In the genomic region with DNA sequence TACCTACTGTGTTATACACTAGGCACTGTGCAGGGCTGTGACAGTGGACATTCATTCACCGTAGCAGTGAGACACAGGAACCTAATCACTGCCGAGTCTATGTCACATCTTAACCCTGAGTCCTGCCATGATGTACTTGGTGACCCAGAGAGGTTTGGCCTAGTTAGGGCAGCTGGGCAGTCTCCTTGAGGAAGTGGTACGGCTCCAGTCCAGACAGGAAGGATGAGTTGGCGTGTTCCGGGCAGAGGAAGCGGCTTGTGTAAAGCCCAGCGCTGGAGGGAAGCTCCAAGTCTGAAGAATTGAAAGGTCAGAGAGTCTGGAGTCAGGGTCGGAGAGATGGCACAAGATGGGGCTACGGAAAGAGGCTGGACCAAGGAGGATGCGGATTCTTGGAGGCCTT, we compare ENCODE assay signal across 11 mouse cellular contexts.
DNase-seq lines count a peak whose midpoint lies in the region; ATAC-seq and TF ChIP-seq lines count a peak whose summit lies in the region.
"Had no signal": no experiment of that assay in that cellular context is flagged by ENCODE, and none has a peak within 500 bp of the region (broad histone marks: within the 10 kb centered on the region; RNA-seq: fewer than 3 reads in every experiment).

No protein-coding gene starts in this region.

- H3K4me2 ChIP-seq in hindbrain, embryonic 14.5 days (replicated peaks) = no peak overlapping the region
- H3K4me2 ChIP-seq in midbrain, embryonic 11.5 days = no peak overlapping the region
- no peak overlapping the region for H3K4me2 ChIP-seq in midbrain, embryonic 16.5 days (ENCODE audit: low read length)
- H3K4me2 ChIP-seq in lung, embryonic 14.5 days = no peak overlapping the region
- H3K4me2 ChIP-seq in forebrain, embryonic 14.5 days (ENCODE audit: low read length) = no peak overlapping the region
- H3K4me2 ChIP-seq: midbrain, embryonic 13.5 days had no signal

- 0 out of 2 replicates have a peak overlapping the region, but pooled peaks have one; percentile 64 for H3K27ac ChIP-seq in hindbrain, embryonic 10.5 days
- no peak overlapping the region for H3K27ac ChIP-seq in hindbrain, embryonic 14.5 days
- H3K27ac ChIP-seq in midbrain, embryonic 11.5 days (ENCODE audit: low read depth, low read length) = no peak overlapping the region
- no peak overlapping the region for H3K27ac ChIP-seq in midbrain, embryonic 16.5 days (ENCODE audit: low read length)
- H3K27ac ChIP-seq in lung, embryonic 14.5 days (ENCODE audit: low read depth) = no peak overlapping the region
- H3K27ac ChIP-seq in forebrain, embryonic 14.5 days (ENCODE audit: low read depth, low read length) = no peak overlapping the region
- H3K27ac ChIP-seq: midbrain, embryonic 13.5 days had no signal

- no peak for ATAC-seq in hindbrain, embryonic 14.5 days (ENCODE audit: low FRiP score)
- no peak for ATAC-seq in midbrain, embryonic 11.5 days (ENCODE audit: low FRiP score)
- no peak for ATAC-seq in midbrain, embryonic 16.5 days
- no peak for ATAC-seq in lung, embryonic 14.5 days (ENCODE audit: insufficient read depth)
- ATAC-seq in inflammation-experienced regulatory T-cells, adult 6 months = no peak
- no peak for ATAC-seq in forebrain, embryonic 14.5 days
- ATAC-seq: midbrain, embryonic 13.5 days had no signal

- H3K9me3 ChIP-seq in hindbrain, embryonic 10.5 days = no peaks in the 10 kb centered on the region
- no peaks in the 10 kb centered on the region for H3K9me3 ChIP-seq in hindbrain, embryonic 14.5 days (ENCODE audit: control insufficient read depth, low read length)
- H3K9me3 ChIP-seq in midbrain, embryonic 11.5 days (ENCODE audit: control insufficient read depth, low read length) = no peaks in the 10 kb centered on the region
- H3K9me3 ChIP-seq in midbrain, embryonic 16.5 days (replicated peaks; ENCODE audit: control insufficient read depth, low read length, poor library complexity, severe bottlenecking) = no peaks in the 10 kb centered on the region
- no peaks in the 10 kb centered on the region for H3K9me3 ChIP-seq in lung, embryonic 14.5 days (ENCODE audit: low read depth, low read length)
- no peaks in the 10 kb centered on the region for H3K9me3 ChIP-seq in forebrain, embryonic 14.5 days (replicated peaks; ENCODE audit: control insufficient read depth, low read length)
- H3K9me3 ChIP-seq: midbrain, embryonic 13.5 days had no signal

- DNase-seq in hindbrain, embryonic 10.5 days (ENCODE audit: low spot score) = no peak
- no peak for DNase-seq in hindbrain, embryonic 14.5 days (ENCODE audit: low spot score)
- DNase-seq in midbrain, embryonic 11.5 days (ENCODE audit: low spot score, missing footprints) = peak; percentile 82
- DNase-seq in lung, embryonic 14.5 days = peak; percentile 25
- peak; percentile 39 for DNase-seq in skeletal muscle tissue, adult 2 months (ENCODE audit: low read depth, low spot score)
- DNase-seq in forebrain, embryonic 14.5 days (ENCODE audit: low spot score) = no peak
- DNase-seq: layer of hippocampus, postnatal 36 days had no signal

- no peak overlapping the region for H3K9ac ChIP-seq in hindbrain, embryonic 14.5 days
- H3K9ac ChIP-seq in midbrain, embryonic 11.5 days (ENCODE audit: low read length) = no peak overlapping the region
- no peak overlapping the region for H3K9ac ChIP-seq in midbrain, embryonic 16.5 days (ENCODE audit: low read depth, low read length)
- H3K9ac ChIP-seq in lung, embryonic 14.5 days = no peak overlapping the region
- no peak overlapping the region for H3K9ac ChIP-seq in forebrain, embryonic 14.5 days (ENCODE audit: low read length)
- H3K9ac ChIP-seq: midbrain, embryonic 13.5 days had no signal

- H3K4me3 ChIP-seq in hindbrain, embryonic 10.5 days = no peak overlapping the region
- H3K4me3 ChIP-seq in hindbrain, embryonic 14.5 days (replicated peaks; ENCODE audit: low read length) = no peak overlapping the region
- no peak overlapping the region for H3K4me3 ChIP-seq in midbrain, embryonic 11.5 days (ENCODE audit: low read depth, low read length)
- H3K4me3 ChIP-seq in midbrain, embryonic 16.5 days (ENCODE audit: low read depth, low read length) = no peak overlapping the region
- no peak overlapping the region for H3K4me3 ChIP-seq in lung, embryonic 14.5 days (ENCODE audit: low read depth, low read length)
- no peak overlapping the region for H3K4me3 ChIP-seq in forebrain, embryonic 14.5 days (ENCODE audit: low read depth, low read length)
- H3K4me3 ChIP-seq: midbrain, embryonic 13.5 days had no signal

- H3K36me3 ChIP-seq in hindbrain, embryonic 10.5 days = no peaks in the 10 kb centered on the region
- no peaks in the 10 kb centered on the region for H3K36me3 ChIP-seq in hindbrain, embryonic 14.5 days (replicated peaks; ENCODE audit: control insufficient read depth, insufficient read depth)
- no peaks in the 10 kb centered on the region for H3K36me3 ChIP-seq in midbrain, embryonic 11.5 days (ENCODE audit: control insufficient read depth, insufficient read depth, low read length)
- no peaks in the 10 kb centered on the region for H3K36me3 ChIP-seq in midbrain, embryonic 16.5 days (ENCODE audit: control insufficient read depth, insufficient read depth, low read length)
- H3K36me3 ChIP-seq in lung, embryonic 14.5 days (ENCODE audit: insufficient read depth) = no peaks in the 10 kb centered on the region
- H3K36me3 ChIP-seq in forebrain, embryonic 14.5 days (ENCODE audit: control insufficient read depth, insufficient read depth, low read length) = no peaks in the 10 kb centered on the region
- H3K36me3 ChIP-seq: G1E; midbrain, embryonic 13.5 days had no signal

- H3K27me3 ChIP-seq in hindbrain, embryonic 10.5 days (ENCODE audit: insufficient read depth, poor library complexity, severe bottlenecking) = no peaks in the 10 kb centered on the region
- no peaks in the 10 kb centered on the region for H3K27me3 ChIP-seq in hindbrain, embryonic 14.5 days (ENCODE audit: control insufficient read depth, insufficient read depth, low read length)
- no peaks in the 10 kb centered on the region for H3K27me3 ChIP-seq in midbrain, embryonic 11.5 days (ENCODE audit: control insufficient read depth, insufficient read depth, low read length)
- H3K27me3 ChIP-seq in midbrain, embryonic 16.5 days (ENCODE audit: control insufficient read depth, insufficient read depth, low read depth, low read length) = no peaks in the 10 kb centered on the region
- H3K27me3 ChIP-seq in lung, embryonic 14.5 days (ENCODE audit: insufficient read depth, low read length) = no peaks in the 10 kb centered on the region
- H3K27me3 ChIP-seq in forebrain, embryonic 14.5 days (replicated peaks; ENCODE audit: control insufficient read depth, insufficient read depth, low read length) = no peaks in the 10 kb centered on the region
- H3K27me3 ChIP-seq: midbrain, embryonic 13.5 days had no signal

- no peak for TF ChIP-seq CTCF in lung, embryonic 14.5 days (IDR thresholded peaks at IDR 0.05; ENCODE audit: low read depth)

- peaks cover 18% of the 10 kb centered on the region for H3K4me1 ChIP-seq in hindbrain, embryonic 10.5 days (replicated peaks)
- peaks cover 15% of the 10 kb centered on the region; the same call in 1 of the 2 replicates for H3K4me1 ChIP-seq in hindbrain, embryonic 14.5 days (replicated peaks; ENCODE audit: control insufficient read depth, insufficient read depth, low read length)
- H3K4me1 ChIP-seq in midbrain, embryonic 11.5 days (ENCODE audit: control insufficient read depth, insufficient read depth, low read length) = peaks cover 2% of the 10 kb centered on the region; the same call in 1 of the 2 replicates
- 0 out of 2 replicates have a peak, but pooled peaks cover 5% of the 10 kb centered on the region for H3K4me1 ChIP-seq in midbrain, embryonic 16.5 days (ENCODE audit: control insufficient read depth, insufficient read depth, low read length)
- H3K4me1 ChIP-seq in lung, embryonic 14.5 days (ENCODE audit: insufficient read depth) = 0 out of 2 replicates have a peak, but pooled peaks cover 8% of the 10 kb centered on the region
- H3K4me1 ChIP-seq in forebrain, embryonic 14.5 days (ENCODE audit: control insufficient read depth, insufficient read depth, low read length) = peaks cover 4% of the 10 kb centered on the region; the same call in 1 of the 2 replicates

- 86% methylated on average over 10 of the region's 10 CpGs for WGBS in hindbrain, embryonic 10.5 days
- 80% methylated on average over 10 of the region's 10 CpGs for WGBS in hindbrain, embryonic 14.5 days
- 84% methylated on average over 10 of the region's 10 CpGs for WGBS in midbrain, embryonic 11.5 days
- 82% methylated on average over 10 of the region's 10 CpGs for WGBS in midbrain, embryonic 16.5 days
- WGBS in lung, embryonic 14.5 days = 74% methylated on average over 10 of the region's 10 CpGs
- 80% methylated on average over 10 of the region's 10 CpGs for WGBS in forebrain, embryonic 14.5 days

Comparison
In these comparisons a context has a peak if more than half of its experiments do, and no peak if none do; other contexts are left out.
1. DNase-seq: peak in midbrain, embryonic 11.5 days (single experiment), lung, embryonic 14.5 days (single experiment) and skeletal muscle tissue, adult 2 months (single experiment); none in hindbrain, embryonic 10.5 days (single experiment), hindbrain, embryonic 14.5 days (single experiment) and forebrain, embryonic 14.5 days (single experiment).